Mouse (Mus musculus) heart, embryonic 16.5 days (tissue): ENCODE results near the gene Slc30a2. TPM values are rescaled to one million over a fixed set of nuclear protein-coding genes. Genes with fewer than 3 reads are reported as not detected.
"Not testable (repeated sequence)": the region's sequence is repeated elsewhere in the genome, so short reads cannot be mapped to it uniquely, and the experiment has no call there.

Source experiments
- ATAC-seq: fragments of 200-750 bp; cut with Nextera tagmentation; replicated peaks from 2 replicates; pipeline ENCODE4 v1.8.0; 2017; ENCODE audit warnings: moderate number of reproducible peaks; ENCODE audit not compliant: insufficient read depth, low FRiP score; ENCODE audit errors: extremely low read depth
- H3K27ac ChIP-seq: fragments of 300-500 bp; sonication (generic); 2 replicates; pipeline ENCODE4 v1.5.1; 2014; ENCODE audit warnings: mild to moderate bottlenecking, low read length, control low read depth, moderate library complexity
- H3K27me3 ChIP-seq: fragments of 300-500 bp; sonication (generic); 2 replicates; pipeline ENCODE4 v1.6.1; 2014; ENCODE audit warnings: low read length, mixed read lengths; ENCODE audit not compliant: control insufficient read depth, insufficient read depth
- H3K36me3 ChIP-seq: fragments of 300-500 bp; sonication (generic); 2 replicates; pipeline ENCODE4 v1.6.1; 2014; ENCODE audit not compliant: control insufficient read depth, insufficient read depth
- H3K4me1 ChIP-seq: fragments of 300-500 bp; sonication (generic); 2 replicates; pipeline ENCODE4 v1.6.1; 2014; ENCODE audit warnings: low read length, mixed read lengths; ENCODE audit not compliant: control insufficient read depth, insufficient read depth
- H3K4me2 ChIP-seq: fragments of 300-500 bp; sonication (generic); 2 replicates; pipeline ENCODE4 v1.6.1; 2014; ENCODE audit warnings: low read depth, mild to moderate bottlenecking, control low read depth, low read length
- H3K4me3 ChIP-seq: fragments of 300-500 bp; sonication (generic); 2 replicates; pipeline ENCODE4 v1.5.1; 2014; ENCODE audit warnings: mild to moderate bottlenecking, control low read depth, low read length
- H3K9ac ChIP-seq: fragments of 300-500 bp; sonication (generic); 2 replicates; pipeline ENCODE4 v1.6.1; 2014; ENCODE audit warnings: low read length, control low read depth
- H3K9me3 ChIP-seq: fragments of 300-500 bp; sonication (generic); replicated peaks from 2 replicates; pipeline ENCODE4 v1.6.1; 2016; ENCODE audit warnings: low read length; ENCODE audit not compliant: control insufficient read depth
- WGBS: fragments of 180-500 bp; shearing (Covaris S2); extraction: QIAGEN DNeasy Blood & Tissue Kit; methylation state at CpG from one replicate; pipeline ENCODE4 v1.1.7; 2014; 5-methylcytosine and 5-hydroxymethylcytosine counted together
- polyA plus RNA-seq: library from polyadenylated mRNA; unstranded; fragments of >200 nt; fragmentation: Nextera tagmentation; extraction: Ambion mirVana; gene quantifications from 2 replicates; pipeline ENCODE4 v1.2.1, GENCODE M21; 2015

Slc30a2 gene
- polyA plus RNA-seq, 1 experiment from 2014 or later = 0.42 TPM

DNA sequence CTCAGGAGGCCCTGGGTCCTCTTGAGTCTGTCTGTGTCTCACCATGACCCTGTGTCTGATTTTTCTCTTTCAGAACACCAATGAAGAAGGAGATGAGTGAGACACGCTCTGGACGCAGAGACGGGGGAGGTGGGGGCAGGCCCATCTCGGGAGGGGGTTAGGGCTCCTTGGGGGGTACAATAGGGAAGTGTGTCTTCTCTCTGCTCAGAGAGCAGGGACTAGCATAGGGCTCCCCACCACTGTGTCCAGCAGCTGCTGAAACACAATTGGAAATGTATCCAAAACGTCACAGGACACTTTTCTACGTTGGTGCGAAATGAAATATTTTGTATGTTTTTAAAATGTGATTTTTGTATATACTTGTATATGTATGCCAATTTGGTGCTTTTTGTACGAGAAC, 14.1 kb upstream of the Slc30a2 start:
- H3K27me3 ChIP-seq = no peaks in the 10 kb centered on the region
- peaks cover 28% of the 10 kb centered on the region for H3K36me3 ChIP-seq
- no peak overlapping the region for H3K27ac ChIP-seq

DNA sequence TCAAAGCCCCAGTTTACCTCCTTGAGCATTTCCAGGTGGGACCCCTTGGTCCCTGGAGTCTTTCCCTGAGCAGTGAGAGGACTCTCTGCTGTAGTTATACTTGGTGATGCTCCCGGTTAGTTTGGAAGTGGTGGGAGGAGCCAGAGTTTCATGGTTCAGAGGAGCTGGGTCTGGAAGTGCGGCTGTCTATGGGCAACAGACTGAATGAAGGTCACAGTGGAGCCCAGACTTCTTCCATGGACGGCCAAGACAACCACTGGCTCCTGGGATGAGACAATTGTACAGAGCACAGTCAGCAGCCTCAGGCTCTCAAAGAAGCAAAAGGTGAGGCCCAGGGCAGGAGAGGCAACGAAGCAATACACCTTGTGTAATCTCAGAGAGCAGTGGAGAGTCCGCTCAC, 12.7 kb upstream of the Slc30a2 start:
- Histone ChIP-seq H3K4me3 (no peak overlapping the region), H3K36me3 (peaks cover 17% of the 10 kb centered on the region), H3K27me3 (no peaks in the 10 kb centered on the region), H3K4me1 (peaks cover 2% of the 10 kb centered on the region; the same call in 1 of the 2 replicates), H3K9me3 (no peaks in the 10 kb centered on the region), H3K27ac (0 out of 2 replicates have a peak overlapping the region, but pooled peaks have one; percentile 36), H3K4me2 (no peak overlapping the region), H3K9ac (no peak overlapping the region)
- no peak for ATAC-seq
- 60% methylated on average over 5 of the region's 5 CpGs for WGBS

More for the DNA sequence above, 14.1 kb upstream of the Slc30a2 start:
- no peak overlapping the region for H3K4me2 ChIP-seq
- H3K9me3 ChIP-seq = no peaks in the 10 kb centered on the region
- H3K4me3 ChIP-seq = no peak overlapping the region
- peaks cover 8% of the 10 kb centered on the region for H3K4me1 ChIP-seq
- 68% methylated on average over 8 of the region's 8 CpGs for WGBS
- H3K9ac ChIP-seq = no peak overlapping the region
- no peak for ATAC-seq

DNA sequence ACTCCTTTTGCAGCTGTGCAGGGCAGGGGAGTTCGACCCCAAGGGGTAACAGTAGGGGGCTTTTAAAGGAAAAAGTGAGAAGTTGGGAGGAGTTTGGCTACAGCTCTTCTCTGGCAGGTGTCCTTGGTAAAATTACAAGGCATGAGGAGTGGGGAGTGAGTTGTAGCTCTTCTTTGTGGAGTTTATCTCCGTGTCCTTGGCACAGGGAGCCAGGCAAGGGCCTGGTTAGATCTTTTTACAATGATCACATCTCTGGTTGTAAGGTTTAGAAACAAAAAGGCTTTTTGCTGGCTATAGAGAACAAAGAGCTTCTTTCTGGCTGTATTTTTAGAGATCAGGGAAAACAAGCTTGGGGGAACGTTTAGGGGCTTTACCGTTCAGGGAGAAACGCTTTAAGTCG, 1.8 kb upstream of the Slc30a2 start:
- H3K27me3 ChIP-seq = peaks cover 36% of the 10 kb centered on the region
- H3K4me3 ChIP-seq, H3K4me2 ChIP-seq, ATAC-seq, H3K9me3 ChIP-seq, H3K4me1 ChIP-seq, H3K27ac ChIP-seq, H3K36me3 ChIP-seq, H3K9ac ChIP-seq: not testable (repeated sequence)
- WGBS = 76% methylated on average over 6 of the region's 6 CpGs

DNA sequence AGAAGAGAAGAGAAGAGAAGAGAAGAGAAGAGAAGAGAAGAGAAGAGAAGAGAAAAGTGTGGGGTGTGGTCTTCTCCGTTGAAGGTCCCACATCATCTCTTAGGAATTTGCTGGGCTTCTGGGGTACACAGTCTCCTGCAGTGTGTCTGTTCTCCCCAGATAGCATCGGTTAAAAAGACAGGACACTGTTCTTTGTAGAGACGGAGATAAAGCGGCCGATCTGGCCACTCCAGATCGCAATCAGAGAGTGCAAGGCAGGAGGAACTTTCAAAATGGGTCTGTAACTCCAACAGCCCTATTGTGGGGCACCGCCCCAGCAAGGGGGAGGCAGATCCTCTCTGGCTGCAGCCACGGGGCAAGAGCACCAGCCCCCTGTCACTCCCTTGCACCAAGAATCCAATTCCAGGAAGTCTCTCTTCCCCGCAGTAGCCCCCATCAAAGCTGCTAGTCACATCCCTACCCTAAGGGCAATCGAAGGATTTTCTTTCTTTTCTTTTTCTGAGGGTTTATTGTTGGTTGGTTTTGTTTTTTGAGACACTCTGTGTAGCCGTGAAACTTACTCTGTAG, 685 bp upstream of the Slc30a2 start:
- Histone ChIP-seq H3K4me2 (no peak overlapping the region), H3K4me1 (peaks cover 9% of the 10 kb centered on the region), H3K27me3 (peaks cover 36% of the 10 kb centered on the region), H3K9ac (no peak overlapping the region), H3K9me3 (peaks cover 3% of the 10 kb centered on the region; the same call in 1 of the 2 replicates), H3K4me3 (peak overlapping the region; percentile 37; the same call in 1 of the 2 replicates), H3K27ac (no peak overlapping the region), H3K36me3 (no peaks in the 10 kb centered on the region)
- ATAC-seq = no peak
- WGBS = 24% methylated on average over 11 of the region's 11 CpGs

DNA sequence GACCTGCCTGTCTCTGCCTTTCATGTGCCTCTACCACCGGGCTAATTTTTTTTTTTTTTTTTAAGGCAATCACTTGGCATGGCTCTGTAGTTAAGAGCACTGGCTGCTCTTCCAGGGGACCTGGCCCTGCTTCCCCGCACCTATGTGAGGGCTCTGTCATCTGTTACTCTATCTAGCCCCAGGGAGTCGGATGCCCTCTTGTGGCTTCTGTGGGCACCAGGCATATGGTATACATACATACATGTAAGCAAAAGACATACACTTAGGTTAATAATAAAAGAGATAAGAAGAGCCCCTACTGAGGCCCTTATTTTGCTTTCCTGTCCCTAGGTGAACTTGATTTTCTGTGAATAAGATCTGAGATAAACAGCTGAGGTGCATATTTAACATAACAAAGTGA, 1.6 kb downstream of the Slc30a2 start:
- 62% methylated on average over 3 of the region's 3 CpGs for WGBS
- Histone ChIP-seq H3K4me2 (no peak overlapping the region), H3K4me1 (peaks cover 15% of the 10 kb centered on the region), H3K4me3 (no peak overlapping the region), H3K27me3 (peaks cover 36% of the 10 kb centered on the region), H3K27ac (no peak overlapping the region), H3K36me3 (no peaks in the 10 kb centered on the region), H3K9me3 (peaks cover 3% of the 10 kb centered on the region; the same call in 1 of the 2 replicates), H3K9ac (no peak overlapping the region)
- no peak for ATAC-seq

DNA sequence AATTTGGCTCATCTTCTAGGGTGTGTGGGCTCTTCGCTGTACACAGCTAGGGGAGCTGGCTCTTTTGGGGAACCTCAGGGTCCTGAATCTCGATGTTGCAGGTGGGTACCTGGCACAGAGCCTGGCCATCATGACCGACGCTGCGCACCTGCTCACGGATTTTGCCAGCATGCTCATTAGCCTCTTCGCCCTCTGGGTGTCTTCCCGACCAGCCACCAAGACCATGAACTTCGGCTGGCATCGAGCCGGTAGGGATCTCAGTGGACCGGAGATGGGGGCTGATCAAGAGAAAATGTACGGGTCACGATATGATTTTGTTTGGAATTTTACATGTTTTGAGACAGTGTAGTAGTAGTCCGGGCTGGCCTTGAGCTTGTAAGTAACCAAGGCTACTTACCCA, 2.8 kb downstream of the Slc30a2 start:
- Histone ChIP-seq H3K36me3 (no peaks in the 10 kb centered on the region), H3K4me3 (no peak overlapping the region), H3K9ac (no peak overlapping the region), H3K4me2 (no peak overlapping the region), H3K27ac (no peak overlapping the region), H3K27me3 (peaks cover 36% of the 10 kb centered on the region), H3K9me3 (peaks cover 3% of the 10 kb centered on the region; the same call in 1 of the 2 replicates), H3K4me1 (peaks cover 15% of the 10 kb centered on the region)
- 93% methylated on average over 15 of the region's 15 CpGs for WGBS
- no peak for ATAC-seq

DNA sequence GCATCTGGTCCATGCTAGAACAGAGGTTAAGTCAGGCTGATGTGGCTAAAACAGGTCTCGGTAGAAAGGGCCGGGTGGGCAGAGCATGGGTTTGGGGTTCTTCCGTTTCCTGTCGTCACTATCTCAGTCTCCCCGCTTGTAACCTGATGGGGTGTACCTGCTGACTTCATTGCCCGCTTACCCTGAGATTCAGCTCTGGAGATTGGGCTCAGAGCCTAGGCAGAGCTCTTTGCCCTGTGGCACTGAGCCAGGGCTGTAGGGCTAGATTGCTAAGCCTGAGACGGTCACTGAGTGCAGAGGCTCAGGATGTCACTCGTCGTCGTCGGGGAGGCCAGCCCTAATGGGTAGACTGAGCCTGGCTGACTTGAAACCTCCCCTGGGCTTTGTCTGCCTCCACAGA, 5.1 kb downstream of the Slc30a2 start:
- peaks cover 22% of the 10 kb centered on the region for H3K4me1 ChIP-seq
- H3K9me3 ChIP-seq = no peaks in the 10 kb centered on the region
- 46% methylated on average over 11 of the region's 11 CpGs for WGBS
- peaks cover 22% of the 10 kb centered on the region for H3K27me3 ChIP-seq
- no peak overlapping the region for H3K27ac ChIP-seq
- no peak for ATAC-seq
- no peak overlapping the region for H3K4me3 ChIP-seq
- H3K36me3 ChIP-seq = no peaks in the 10 kb centered on the region
- no peak overlapping the region for H3K9ac ChIP-seq
- peak overlapping the region; percentile 30; the same call in 1 of the 2 replicates for H3K4me2 ChIP-seq

DNA sequence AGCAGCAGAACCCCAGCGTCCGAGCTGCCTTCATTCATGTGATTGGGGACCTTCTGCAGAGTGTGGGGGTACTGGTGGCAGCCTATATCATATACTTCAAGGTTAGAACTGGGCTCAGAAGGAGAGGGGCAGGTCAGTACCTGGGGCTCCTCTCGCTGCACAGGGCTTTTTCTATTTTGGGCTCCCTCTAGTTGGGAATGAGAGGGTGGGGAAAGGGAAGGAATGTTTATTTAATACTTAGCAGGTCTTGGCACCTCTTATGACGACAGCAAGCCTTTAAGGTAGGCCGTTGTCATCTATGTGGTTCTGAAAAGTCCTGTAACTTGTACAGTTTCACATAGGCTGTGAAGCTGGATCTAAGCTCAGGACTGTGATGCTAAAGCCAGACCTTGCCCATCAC, 5.6 kb downstream of the Slc30a2 start:
- no peak overlapping the region for H3K9ac ChIP-seq
- H3K9me3 ChIP-seq = no peaks in the 10 kb centered on the region
- H3K4me2 ChIP-seq = peak overlapping the region; percentile 30; the same call in 1 of the 2 replicates
- no peak overlapping the region for H3K27ac ChIP-seq
- WGBS = 48% methylated on average over 5 of the region's 5 CpGs
- H3K36me3 ChIP-seq = no peaks in the 10 kb centered on the region
- H3K27me3 ChIP-seq = peaks cover 18% of the 10 kb centered on the region
- peaks cover 18% of the 10 kb centered on the region for H3K4me1 ChIP-seq
- no peak overlapping the region for H3K4me3 ChIP-seq
- ATAC-seq = no peak

DNA sequence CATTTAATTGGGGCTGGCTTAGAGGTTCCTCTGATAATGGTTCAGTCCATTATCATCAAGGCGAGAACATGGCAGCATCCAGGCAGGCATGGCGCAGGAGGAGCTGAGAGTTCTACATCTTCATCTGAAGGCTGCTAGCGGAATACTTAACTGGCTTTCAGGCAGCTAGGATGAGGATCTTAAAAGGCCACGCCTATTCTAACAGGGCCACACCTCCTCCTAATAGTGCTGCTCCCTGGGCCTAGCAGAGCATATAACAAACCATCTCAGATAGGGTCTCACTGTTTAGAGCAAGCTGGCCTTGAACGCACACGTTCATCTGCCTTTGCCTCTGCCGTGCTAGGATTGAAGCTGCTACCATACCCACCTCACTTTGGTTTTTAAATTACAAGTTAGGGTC, 6.8 kb downstream of the Slc30a2 start:
- ATAC-seq = no peak
- Histone ChIP-seq H3K9ac (no peak overlapping the region), H3K36me3 (no peaks in the 10 kb centered on the region), H3K4me3 (no peak overlapping the region), H3K27ac (no peak overlapping the region), H3K9me3 (no peaks in the 10 kb centered on the region), H3K27me3 (peaks cover 7% of the 10 kb centered on the region; the same call in 1 of the 2 replicates), H3K4me2 (no peak overlapping the region), H3K4me1 (peaks cover 18% of the 10 kb centered on the region)
- WGBS = 86% methylated on average over 7 of the region's 7 CpGs
